Mouse (Mus musculus): ENCODE results near the gene Erf. TPM values are rescaled to one million over a fixed set of nuclear protein-coding genes. Genes with fewer than 3 reads are reported as not detected.

Gene Erf
- 13.8 and 16.4 TPM in 2 replicates for polyA plus RNA-seq (2014; fragmentation: Nextera tagmentation; extraction: Ambion mirVana)

DNA sequence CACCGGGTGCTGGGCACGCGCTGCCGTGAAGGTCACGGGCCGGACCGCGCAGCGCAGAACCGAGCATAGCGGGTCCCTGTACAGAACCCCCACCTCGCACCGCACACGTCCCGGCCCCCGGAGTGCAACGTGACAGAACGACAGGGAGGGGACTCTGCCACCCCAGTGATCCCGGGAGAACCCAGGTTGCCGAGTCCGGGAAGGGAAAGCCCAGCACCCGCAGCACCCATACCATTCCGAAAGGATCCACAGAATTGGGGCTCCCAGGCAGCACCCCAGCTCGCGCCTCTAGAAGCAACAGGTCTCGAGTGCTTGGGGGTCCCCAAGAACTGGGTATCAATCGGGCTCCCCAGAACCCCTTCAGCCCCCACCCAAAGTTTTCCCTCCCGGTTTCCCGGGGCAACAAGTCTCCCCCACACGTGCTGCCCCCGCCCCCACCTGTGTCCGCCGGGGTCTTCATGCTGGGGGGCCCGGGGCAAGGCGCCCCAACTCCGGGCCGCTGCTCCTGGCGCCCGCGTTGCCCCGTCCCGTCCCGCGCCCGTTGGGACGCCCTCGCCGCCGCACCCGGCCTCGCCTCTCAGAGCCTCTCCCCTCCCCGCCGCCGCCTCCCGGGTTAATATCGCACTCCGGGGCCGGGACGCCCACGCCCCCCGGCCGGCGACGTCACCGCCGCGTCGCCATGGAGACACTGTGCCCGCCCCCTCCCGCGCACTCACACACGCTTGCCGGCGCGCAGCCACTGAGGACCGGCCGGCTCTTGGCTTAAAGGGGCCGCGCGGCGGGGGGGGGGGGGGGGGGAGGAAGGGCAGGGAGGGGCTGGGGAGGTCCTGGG, at the start of gene Erf:
Gene Erf (minus strand): TSS at position 621 of the 832 bp plus-strand sequence.
- Histone ChIP-seq H3K4me3 (ENCODE audit: low read depth, low read length) (peak within 1 kb of the TSS; percentile 97), H3K36me3 (ENCODE audit: control insufficient read depth, insufficient read depth, low read length) (peaks cover 10% of the 10 kb centered on the region; the same call in 1 of the 2 replicates), H3K27ac (ENCODE audit: low read depth, low read length) (peak within 1 kb of the TSS; percentile 95), H3K27me3 (replicated peaks; ENCODE audit: control insufficient read depth, insufficient read depth, low read length) (no peaks in the 10 kb centered on the region), H3K9me3 (ENCODE audit: control insufficient read depth, low read length) (no peaks in the 10 kb centered on the region), H3K4me1 (replicated peaks; ENCODE audit: control insufficient read depth, insufficient read depth, low read length) (peaks cover 37% of the 10 kb centered on the region), H3K9ac (ENCODE audit: low read depth, low read length) (peak within 1 kb of the TSS; percentile 95), H3K4me2 (peak within 1 kb of the TSS; percentile 91)
- DNase-seq (ENCODE audit: low spot score) (peak; percentile 99), ATAC-seq (replicated peaks; ENCODE audit: low FRiP score) (peak; percentile 83)
- WGBS = under 1% methylated on average over 68 of the region's 81 CpGs

- H3K4me3 ChIP-seq (ENCODE audit: low read depth, low read length) = peak within 1 kb of the TSS; percentile 86
- WGBS = 1% methylated on average over 52 of the region's 52 CpGs
- peaks cover 7% of the 10 kb centered on the region for H3K36me3 ChIP-seq (ENCODE audit: control insufficient read depth, insufficient read depth, low read length)
- peak; percentile 86 for DNase-seq (ENCODE audit: low spot score)
- ATAC-seq (replicated peaks; ENCODE audit: low FRiP score) = peak; percentile 86
- H3K9me3 ChIP-seq (ENCODE audit: control insufficient read depth, low read length) = no peaks in the 10 kb centered on the region
- peaks cover 7% of the 10 kb centered on the region for H3K4me1 ChIP-seq (replicated peaks; ENCODE audit: control insufficient read depth, insufficient read depth, low read length)
- peak within 1 kb of the TSS; percentile 96 for H3K4me2 ChIP-seq
- peak within 1 kb of the TSS; percentile 93 for H3K27ac ChIP-seq (ENCODE audit: low read depth, low read length)
- H3K9ac ChIP-seq (ENCODE audit: low read depth, low read length) = peak within 1 kb of the TSS; percentile 86
- H3K27me3 ChIP-seq (replicated peaks; ENCODE audit: control insufficient read depth, insufficient read depth, low read length) = peaks cover 2% of the 10 kb centered on the region; the same call in 1 of the 2 replicates
Observed at GRCm38 (mm10) chr7:25297454-25298325, 47.1 kb upstream of the Erf start, which contains the start of gene Pafah1b3. Gene Pafah1b3, minus strand, starts transcription at chr7:25297986.

DNA sequence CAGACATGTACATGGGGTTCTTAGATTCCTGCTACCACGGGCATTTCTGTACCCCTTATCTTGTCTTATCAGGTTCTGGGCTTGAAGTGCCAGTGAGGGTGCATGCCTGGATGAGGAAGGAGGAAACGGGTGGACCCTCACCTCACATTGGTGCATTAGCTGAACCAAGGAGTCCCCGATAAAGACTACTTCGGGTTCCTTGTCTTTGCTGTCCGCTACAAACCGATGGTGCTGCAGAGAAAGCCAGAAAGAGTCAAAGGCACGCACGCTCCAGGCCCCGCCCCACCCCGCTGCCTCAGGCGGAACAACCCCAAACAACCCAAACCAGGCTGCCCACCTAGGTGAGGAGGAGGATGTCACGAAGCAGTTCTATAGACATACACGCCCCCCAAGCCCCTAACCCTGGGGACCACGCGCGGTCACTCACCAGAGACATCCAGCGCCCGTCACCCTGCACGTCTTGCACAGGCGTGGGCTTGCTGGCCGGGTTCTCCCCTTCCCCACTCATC, 46.4 kb upstream of the Erf start:
- peak; percentile 18 for ATAC-seq (replicated peaks; ENCODE audit: low FRiP score)
- H3K4me2 ChIP-seq = peak overlapping the region; percentile 96
- peak overlapping the region; percentile 86 for H3K9ac ChIP-seq (ENCODE audit: low read depth, low read length)
- no peaks in the 10 kb centered on the region for H3K9me3 ChIP-seq (ENCODE audit: control insufficient read depth, low read length)
- H3K4me3 ChIP-seq (ENCODE audit: low read depth, low read length) = peak overlapping the region; percentile 86
- peak overlapping the region; percentile 93 for H3K27ac ChIP-seq (ENCODE audit: low read depth, low read length)
- WGBS = 2% methylated on average over 21 of the region's 21 CpGs
- H3K27me3 ChIP-seq (replicated peaks; ENCODE audit: control insufficient read depth, insufficient read depth, low read length) = no peaks in the 10 kb centered on the region
- peak; percentile 62 for DNase-seq (ENCODE audit: low spot score)
- peaks cover 14% of the 10 kb centered on the region for H3K36me3 ChIP-seq (ENCODE audit: control insufficient read depth, insufficient read depth, low read length)
- H3K4me1 ChIP-seq (replicated peaks; ENCODE audit: control insufficient read depth, insufficient read depth, low read length) = peaks cover 8% of the 10 kb centered on the region

DNA sequence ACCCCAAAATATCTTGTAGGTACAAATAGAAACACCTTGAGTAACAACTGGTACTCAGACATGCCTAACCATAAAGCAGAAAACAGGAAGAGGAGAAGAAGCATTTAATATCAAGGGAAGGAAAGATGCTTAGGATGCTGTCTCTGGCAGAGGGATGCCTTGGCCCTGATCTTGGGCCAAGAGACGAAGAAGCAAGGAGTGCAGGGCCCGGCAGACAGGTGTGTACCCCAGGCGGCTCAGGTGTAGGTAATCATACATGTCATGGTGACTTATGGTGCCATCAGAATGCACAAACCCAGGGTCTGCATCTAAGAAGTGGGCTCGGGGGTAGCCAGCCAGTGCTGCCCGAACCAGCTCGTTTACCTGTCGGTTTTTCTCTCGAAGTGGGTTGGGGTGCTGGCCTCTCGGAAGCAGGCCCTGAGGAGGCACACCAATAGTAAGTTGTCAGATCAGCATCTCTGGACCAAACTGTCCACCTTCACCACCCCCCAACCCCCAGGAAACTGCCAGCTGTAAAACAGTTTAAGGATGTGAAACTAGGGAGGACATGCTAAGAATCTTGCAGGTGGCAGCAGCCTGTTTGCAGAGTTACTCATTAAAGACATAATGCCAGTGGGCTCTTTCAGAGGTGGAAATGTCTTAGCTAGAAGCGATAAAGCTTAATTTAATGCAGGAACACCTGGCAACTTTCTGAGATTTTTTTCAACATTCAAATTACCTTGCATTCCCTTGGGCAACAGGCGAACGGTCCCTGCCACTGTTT, 44.6 kb upstream of the Erf start:
- Histone ChIP-seq H3K4me1 (replicated peaks; ENCODE audit: control insufficient read depth, insufficient read depth, low read length) (peaks cover 10% of the 10 kb centered on the region), H3K4me3 (ENCODE audit: low read depth, low read length) (no peak overlapping the region), H3K27me3 (replicated peaks; ENCODE audit: control insufficient read depth, insufficient read depth, low read length) (no peaks in the 10 kb centered on the region), H3K9ac (ENCODE audit: low read depth, low read length) (no peak overlapping the region), H3K36me3 (ENCODE audit: control insufficient read depth, insufficient read depth, low read length) (peaks cover 33% of the 10 kb centered on the region), H3K9me3 (ENCODE audit: control insufficient read depth, low read length) (no peaks in the 10 kb centered on the region), H3K4me2 (no peak overlapping the region), H3K27ac (ENCODE audit: low read depth, low read length) (no peak overlapping the region)
- 85% methylated on average over 12 of the region's 12 CpGs for WGBS
- DNase-seq (ENCODE audit: low spot score) (no peak), ATAC-seq (replicated peaks; ENCODE audit: low FRiP score) (no peak)

- Histone ChIP-seq H3K27me3 (replicated peaks; ENCODE audit: control insufficient read depth, insufficient read depth, low read length) (no peaks in the 10 kb centered on the region), H3K4me3 (ENCODE audit: low read depth, low read length) (no peak overlapping the region), H3K4me2 (no peak overlapping the region), H3K9me3 (ENCODE audit: control insufficient read depth, low read length) (peaks cover 4% of the 10 kb centered on the region; the same call in 1 of the 2 replicates), H3K9ac (ENCODE audit: low read depth, low read length) (no peak overlapping the region), H3K36me3 (ENCODE audit: control insufficient read depth, insufficient read depth, low read length) (peaks cover 39% of the 10 kb centered on the region), H3K4me1 (replicated peaks; ENCODE audit: control insufficient read depth, insufficient read depth, low read length) (peaks cover 10% of the 10 kb centered on the region), H3K27ac (ENCODE audit: low read depth, low read length) (no peak overlapping the region)
- ATAC-seq (replicated peaks; ENCODE audit: low FRiP score) (no peak), DNase-seq (ENCODE audit: low spot score) (no peak)
- 85% methylated on average over 4 of the region's 4 CpGs for WGBS
Observed at GRCm38 (mm10) chr7:25294495-25294894, 43.9 kb upstream of the Erf start.

DNA sequence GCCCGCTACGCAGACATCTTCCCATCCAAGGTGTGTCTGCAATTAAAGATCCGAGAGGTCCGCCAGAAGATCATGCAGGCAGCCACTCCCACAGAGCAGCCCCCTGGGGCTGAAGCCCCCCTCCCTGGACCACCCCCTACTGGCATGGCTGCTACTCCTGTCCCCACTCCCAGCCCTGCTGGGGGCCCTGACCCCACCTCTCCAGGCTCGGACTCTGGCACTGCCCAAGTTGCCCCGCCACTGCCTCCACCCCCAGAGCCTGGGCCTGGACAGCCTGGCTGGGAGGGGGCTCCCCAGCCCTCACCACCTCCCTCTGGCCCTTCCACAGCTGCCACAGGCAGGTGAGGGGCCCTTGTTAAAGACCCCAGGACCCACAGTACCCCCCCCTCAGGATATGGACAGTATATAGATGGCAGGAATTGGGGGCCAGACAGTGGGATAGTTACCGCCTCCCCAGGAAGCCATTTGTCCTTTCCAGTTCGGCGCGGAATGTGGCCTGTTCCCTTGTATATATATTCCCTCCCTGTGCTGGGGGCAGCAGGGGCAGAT, 42.7 kb upstream of the Erf start:
- H3K36me3 ChIP-seq (ENCODE audit: control insufficient read depth, insufficient read depth, low read length) = peaks cover 52% of the 10 kb centered on the region
- 83% methylated on average over 10 of the region's 10 CpGs for WGBS
- no peak overlapping the region; the same call in 1 of the 2 replicates for H3K27ac ChIP-seq (ENCODE audit: low read depth, low read length)
- peaks cover 10% of the 10 kb centered on the region for H3K4me1 ChIP-seq (replicated peaks; ENCODE audit: control insufficient read depth, insufficient read depth, low read length)
- no peak overlapping the region for H3K9ac ChIP-seq (ENCODE audit: low read depth, low read length)
- H3K27me3 ChIP-seq (replicated peaks; ENCODE audit: control insufficient read depth, insufficient read depth, low read length) = no peaks in the 10 kb centered on the region
- peaks cover 5% of the 10 kb centered on the region; the same call in 1 of the 2 replicates for H3K9me3 ChIP-seq (ENCODE audit: control insufficient read depth, low read length)
- H3K4me2 ChIP-seq = no peak overlapping the region
- no peak for ATAC-seq (replicated peaks; ENCODE audit: low FRiP score)
- no peak for DNase-seq (ENCODE audit: low spot score)
- no peak overlapping the region for H3K4me3 ChIP-seq (ENCODE audit: low read depth, low read length)

GRCm38 (mm10) chr7:25292107-25292506, 41.5 kb upstream of the Erf start:
- peaks cover 63% of the 10 kb centered on the region for H3K36me3 ChIP-seq (ENCODE audit: control insufficient read depth, insufficient read depth, low read length)
- no peaks in the 10 kb centered on the region for H3K27me3 ChIP-seq (replicated peaks; ENCODE audit: control insufficient read depth, insufficient read depth, low read length)
- H3K9me3 ChIP-seq (ENCODE audit: control insufficient read depth, low read length) = peaks cover 5% of the 10 kb centered on the region; the same call in 1 of the 2 replicates
- WGBS = 80% methylated on average over 7 of the region's 7 CpGs
- H3K4me1 ChIP-seq (replicated peaks; ENCODE audit: control insufficient read depth, insufficient read depth, low read length) = peaks cover 10% of the 10 kb centered on the region
- H3K4me3 ChIP-seq (ENCODE audit: low read depth, low read length) = no peak overlapping the region
- no peak overlapping the region for H3K27ac ChIP-seq (ENCODE audit: low read depth, low read length)
- H3K9ac ChIP-seq (ENCODE audit: low read depth, low read length) = no peak overlapping the region
- no peak for ATAC-seq (replicated peaks; ENCODE audit: low FRiP score)
- H3K4me2 ChIP-seq = no peak overlapping the region
- no peak for DNase-seq (ENCODE audit: low spot score)
